Mouse (Mus musculus) myocyte (in vitro differentiated cells): ENCODE measurements around the gene Lman2.

Experiments
- MAX ChIP-seq: IDR thresholded peaks from one replicate; pipeline ENCODE4 v1.6.1; 2011; ENCODE audit warnings: low read depth, mild to moderate bottlenecking, control low read depth
- MYOD1 ChIP-seq, 3 experiments: IDR thresholded peaks; one replicate each; pipeline ENCODE4 v1.6.1; 2011; ENCODE audit warnings: control low read depth in 2 of 3, low read depth in 2 of 3, mild to moderate bottlenecking in 2 of 3, moderate library complexity in 1 of 3; ENCODE audit not compliant: insufficient read length in 2 of 3, control insufficient read depth in 1 of 3
- MYOG ChIP-seq, 3 experiments: IDR thresholded peaks; one replicate each; pipeline ENCODE4 v1.6.1; 2011; ENCODE audit warnings: control low read depth in 2 of 3, low read depth in 2 of 3, mild to moderate bottlenecking in 2 of 3; ENCODE audit not compliant: insufficient read length in 2 of 3, control insufficient read depth in 1 of 3, insufficient read depth in 1 of 3
- POLR2A ChIP-seq: IDR thresholded peaks from one replicate; pipeline ENCODE4 v1.6.1; 2011; ENCODE audit warnings: low read depth, mild to moderate bottlenecking, control low read depth, moderate library complexity; ENCODE audit not compliant: insufficient read length
- POLR2AphosphoS2 ChIP-seq: IDR thresholded peaks from one replicate; pipeline ENCODE4 v1.6.1; 2011; ENCODE audit warnings: low read depth, control low read depth; ENCODE audit not compliant: insufficient read length

DNA sequence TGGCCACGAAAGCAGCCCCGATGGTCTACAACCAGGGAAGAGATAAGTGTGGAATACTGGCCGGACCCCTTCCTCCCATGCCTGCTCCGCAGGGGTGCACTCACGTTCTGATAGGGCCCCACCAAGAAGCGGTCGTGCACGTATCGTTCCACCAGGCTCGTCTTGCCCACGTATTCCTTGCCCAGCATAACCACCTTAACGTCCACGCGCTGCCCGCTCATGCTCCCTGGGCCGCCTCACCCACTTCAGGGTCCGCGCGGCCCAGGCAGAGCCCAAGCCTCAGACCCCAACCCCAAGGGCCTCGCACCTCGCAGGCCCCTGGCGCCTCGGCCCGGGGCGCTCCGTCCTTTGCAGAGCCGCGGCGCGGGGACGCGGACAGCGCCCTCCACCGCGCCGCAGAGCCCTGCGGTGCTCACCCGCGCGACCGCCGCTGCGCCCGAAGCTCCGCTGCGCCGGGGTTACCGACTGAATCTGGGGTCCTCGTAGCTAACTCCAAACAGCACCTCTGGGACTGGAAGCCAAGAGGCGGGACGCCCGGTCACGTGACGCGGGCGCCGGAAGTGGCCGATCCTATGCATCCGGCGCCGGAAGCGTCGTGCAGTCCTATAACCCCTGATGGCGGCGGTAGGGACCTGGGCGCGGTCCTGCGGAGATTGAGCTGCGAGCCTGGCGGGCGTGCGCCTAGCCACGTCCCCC, 41.0 kb downstream of the Lman2 start, which contains the start of gene Rab24:
- TF ChIP-seq POLR2A = peak; percentile 96
- peak in 1 of 3 experiments; percentile 9 for TF ChIP-seq MYOD1 (IDR thresholded peaks at IDR 0.05; ENCODE audit: control insufficient read depth in 1 of 3, insufficient read length in 2 of 3, low read depth in 2 of 3)
- TF ChIP-seq MAX = no peak
- no peak for TF ChIP-seq MYOG (IDR thresholded peaks at IDR 0.05; ENCODE audit: control insufficient read depth in 1 of 3, insufficient read depth in 1 of 3, insufficient read length in 2 of 3, low read depth in 2 of 3)
- peak; percentile 89 for TF ChIP-seq POLR2AphosphoS2
